Mouse (Mus musculus) stomach, embryonic 14.5 days (tissue): ENCODE results near the gene Hmgcl. TPM values are rescaled to one million over a fixed set of nuclear protein-coding genes. Genes with fewer than 3 reads are reported as not detected.

Experiments
- ATAC-seq: fragments of 200-750 bp; cut with Nextera tagmentation; 2 replicates; pipeline ENCODE4 v1.8.0; 2017; ENCODE audit warnings: low read depth, moderate TSS enrichment; ENCODE audit not compliant: insufficient number of reproducible peaks, insufficient read depth, low FRiP score
- H3K27ac ChIP-seq: fragments of 300-500 bp; sonication (generic); 2 replicates; pipeline ENCODE4 v1.5.1; 2014; ENCODE audit warnings: mild to moderate bottlenecking, low read length, moderate library complexity, mixed read lengths
- H3K27me3 ChIP-seq: fragments of 300-500 bp; sonication (generic); 2 replicates; pipeline ENCODE4 v1.6.1; 2014; ENCODE audit warnings: low read length, control low read depth, mixed read lengths; ENCODE audit not compliant: control insufficient read depth, insufficient read depth
- H3K36me3 ChIP-seq: fragments of 300-500 bp; sonication (generic); 2 replicates; pipeline ENCODE4 v1.6.1; 2014; ENCODE audit warnings: mild to moderate bottlenecking, control low read depth, low read length, moderate library complexity, mixed read lengths; ENCODE audit not compliant: control insufficient read depth, insufficient read depth
- H3K4me1 ChIP-seq: fragments of 300-500 bp; sonication (generic); 2 replicates; pipeline ENCODE4 v1.6.1; 2014; ENCODE audit warnings: low read length, control low read depth, mixed read lengths; ENCODE audit not compliant: control insufficient read depth, insufficient read depth
- H3K4me2 ChIP-seq: fragments of 300-500 bp; sonication (generic); replicated peaks from 2 replicates; pipeline ENCODE4 v1.6.1; 2014; ENCODE audit warnings: low read depth, low read length, control low read depth
- H3K4me3 ChIP-seq: fragments of 300-500 bp; sonication (generic); 2 replicates; pipeline ENCODE4 v1.5.1; 2014; ENCODE audit warnings: low read depth, low read length, control low read depth
- H3K9ac ChIP-seq: fragments of 300-500 bp; sonication (generic); replicated peaks from 2 replicates; pipeline ENCODE4 v1.6.1; 2014; ENCODE audit warnings: low read depth, mild to moderate bottlenecking, control low read depth, low read length, moderate library complexity, mixed read lengths
- H3K9me3 ChIP-seq: fragments of 300-500 bp; sonication (generic); 2 replicates; pipeline ENCODE4 v1.6.1; 2016; ENCODE audit warnings: low read depth, low read length, control low read depth; ENCODE audit not compliant: control insufficient read depth
- WGBS: fragments of 180-500 bp; shearing (Covaris S2); extraction: QIAGEN DNeasy Blood & Tissue Kit; methylation state at CpG from one replicate; pipeline ENCODE4 v1.1.7; 2014; 5-methylcytosine and 5-hydroxymethylcytosine counted together
- polyA plus RNA-seq: library from polyadenylated mRNA; unstranded; fragments of >200 nt; fragmentation: Nextera tagmentation; extraction: Ambion mirVana; gene quantifications from 2 replicates; pipeline ENCODE4 v1.2.1, GENCODE M21; 2014

Gene Hmgcl
- polyA plus RNA-seq, 1 experiment from 2014 or later: 87.7 TPM

- peaks cover 39% of the 10 kb centered on the region for H3K36me3 ChIP-seq
- no peaks in the 10 kb centered on the region for H3K27me3 ChIP-seq
- no peaks in the 10 kb centered on the region for H3K9me3 ChIP-seq
- H3K9ac ChIP-seq: no peak overlapping the region
- peaks cover 13% of the 10 kb centered on the region for H3K4me1 ChIP-seq
- no peak overlapping the region for H3K4me3 ChIP-seq
- 93% methylated on average over 16 of the region's 16 CpGs for WGBS
- no peak overlapping the region for H3K4me2 ChIP-seq
- no peak overlapping the region for H3K27ac ChIP-seq
- ATAC-seq: no peak
These were observed 20.0 kb downstream of the Hmgcl start for GRCm38 (mm10) chr4:135966283-135966682.

- no peak overlapping the region for H3K27ac ChIP-seq
- H3K36me3 ChIP-seq: peaks cover 39% of the 10 kb centered on the region
- H3K4me2 ChIP-seq: no peak overlapping the region
- no peak overlapping the region for H3K9ac ChIP-seq
- H3K4me3 ChIP-seq: no peak overlapping the region
- H3K9me3 ChIP-seq: no peaks in the 10 kb centered on the region
- no peak for ATAC-seq
- 86% methylated on average over 18 of the region's 18 CpGs for WGBS
- peaks cover 19% of the 10 kb centered on the region for H3K4me1 ChIP-seq
- no peaks in the 10 kb centered on the region for H3K27me3 ChIP-seq
These were observed 21.0 kb downstream of the Hmgcl start for GRCm38 (mm10) chr4:135967086-135967760.

DNA sequence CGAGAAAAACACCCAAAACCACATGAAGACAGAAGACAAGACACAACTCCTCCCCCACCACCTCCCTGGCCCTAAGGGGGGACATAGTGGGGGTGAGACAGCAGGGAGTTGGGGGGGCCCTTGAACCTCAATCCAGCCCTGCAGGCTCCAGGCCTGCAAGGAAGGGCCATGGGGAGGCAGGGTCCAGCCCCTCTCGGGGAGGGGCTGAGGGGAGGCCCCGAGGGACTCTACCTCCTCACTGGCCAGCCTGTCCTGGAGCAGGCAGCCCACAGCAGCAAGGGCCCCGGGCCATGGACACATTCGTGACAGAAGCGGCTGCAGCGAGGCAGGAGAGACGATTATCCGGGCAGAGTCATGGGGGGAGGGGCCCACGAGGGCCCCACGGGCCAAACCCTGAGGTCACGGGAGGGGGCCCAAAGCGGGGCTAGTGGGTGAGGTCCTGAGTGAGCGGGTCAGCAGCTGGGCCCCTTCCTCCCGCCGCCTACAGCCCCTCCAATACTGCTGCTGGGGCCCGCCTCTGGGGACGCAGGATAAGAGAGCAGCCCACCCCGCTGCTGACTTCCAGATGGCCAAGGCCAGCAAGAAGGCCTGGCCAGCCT, 22.1 kb downstream of the Hmgcl start:
- H3K9me3 ChIP-seq: no peaks in the 10 kb centered on the region
- peaks cover 19% of the 10 kb centered on the region for H3K4me1 ChIP-seq
- H3K9ac ChIP-seq: no peak overlapping the region
- H3K4me2 ChIP-seq: no peak overlapping the region
- WGBS: 64% methylated on average over 19 of the region's 19 CpGs
- H3K27ac ChIP-seq: no peak overlapping the region
- no peaks in the 10 kb centered on the region for H3K27me3 ChIP-seq
- no peak for ATAC-seq
- H3K4me3 ChIP-seq: no peak overlapping the region
- peaks cover 39% of the 10 kb centered on the region for H3K36me3 ChIP-seq

- no peak overlapping the region for H3K9ac ChIP-seq
- H3K36me3 ChIP-seq: peaks cover 39% of the 10 kb centered on the region
- H3K27ac ChIP-seq: no peak overlapping the region
- H3K9me3 ChIP-seq: no peaks in the 10 kb centered on the region
- no peak for ATAC-seq
- H3K4me1 ChIP-seq: peaks cover 17% of the 10 kb centered on the region
- no peaks in the 10 kb centered on the region for H3K27me3 ChIP-seq
- H3K4me3 ChIP-seq: no peak overlapping the region
- WGBS: 88% methylated on average over 11 of the region's 13 CpGs
- no peak overlapping the region for H3K4me2 ChIP-seq
These were observed 23.0 kb downstream of the Hmgcl start for GRCm38 (mm10) chr4:135969070-135969750.

GRCm38 (mm10) chr4:135970585-135970984, 24.3 kb downstream of the Hmgcl start:
- peaks cover 45% of the 10 kb centered on the region for H3K36me3 ChIP-seq
- 84% methylated on average over 11 of the region's 11 CpGs for WGBS

DNA sequence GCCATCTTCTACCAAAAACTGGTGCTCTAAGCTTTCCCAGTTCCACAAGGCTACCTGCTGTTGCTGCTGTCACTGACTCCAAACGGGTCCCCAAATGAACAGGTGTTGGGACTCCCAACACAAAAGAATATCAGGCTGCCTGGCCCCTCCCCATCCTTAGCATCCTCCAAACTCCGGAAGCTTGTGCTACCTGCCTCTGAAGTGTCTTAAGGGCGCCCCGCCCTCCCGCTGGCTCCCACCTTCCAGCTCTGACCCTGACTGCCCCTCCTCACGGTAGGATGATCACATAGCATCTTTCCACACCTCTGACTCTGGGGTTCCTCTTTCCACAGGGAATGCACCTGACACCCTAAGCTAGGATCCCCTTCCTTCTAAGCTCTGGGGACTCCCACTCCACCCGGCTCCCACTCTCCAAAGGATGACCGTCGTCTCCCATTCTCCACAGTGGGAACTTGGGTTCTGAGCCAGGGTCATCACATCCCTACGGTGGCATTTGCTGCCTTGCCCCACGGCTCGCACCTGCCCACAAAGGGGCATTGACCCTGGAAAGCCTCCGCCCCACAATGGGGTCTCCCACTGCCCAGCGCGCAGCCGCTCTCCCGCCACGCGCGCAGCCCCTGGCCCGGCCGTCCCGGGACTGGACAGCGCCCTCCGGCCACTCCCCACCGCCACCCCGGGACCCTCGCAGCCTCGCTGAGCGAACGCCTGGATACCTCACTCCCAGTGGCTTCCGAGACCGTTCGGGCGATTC, 25.7 kb downstream of the Hmgcl start:
- Histone ChIP-seq H3K4me1 (peaks cover 12% of the 10 kb centered on the region; the same call in 1 of the 2 replicates), H3K36me3 (peaks cover 50% of the 10 kb centered on the region), H3K4me3 (peak overlapping the region; percentile 64), H3K9ac (peak overlapping the region; percentile 65), H3K9me3 (no peaks in the 10 kb centered on the region), H3K27ac (no peak overlapping the region; the same call in 1 of the 2 replicates), H3K27me3 (no peaks in the 10 kb centered on the region), H3K4me2 (peak overlapping the region; percentile 92)
- WGBS: under 1% methylated on average over 34 of the region's 35 CpGs
- 0 out of 2 replicates have a peak, but pooled peaks have one; percentile 44 for ATAC-seq

More at GRCm38 (mm10) chr4:135970585-135970984, 24.3 kb downstream of the Hmgcl start:
- H3K4me1 ChIP-seq: peaks cover 12% of the 10 kb centered on the region; the same call in 1 of the 2 replicates
- H3K27me3 ChIP-seq: no peaks in the 10 kb centered on the region
- no peak overlapping the region for H3K9ac ChIP-seq
- no peak for ATAC-seq
- no peak overlapping the region for H3K27ac ChIP-seq
- H3K4me3 ChIP-seq: no peak overlapping the region
- no peak overlapping the region for H3K4me2 ChIP-seq
- no peaks in the 10 kb centered on the region for H3K9me3 ChIP-seq

DNA sequence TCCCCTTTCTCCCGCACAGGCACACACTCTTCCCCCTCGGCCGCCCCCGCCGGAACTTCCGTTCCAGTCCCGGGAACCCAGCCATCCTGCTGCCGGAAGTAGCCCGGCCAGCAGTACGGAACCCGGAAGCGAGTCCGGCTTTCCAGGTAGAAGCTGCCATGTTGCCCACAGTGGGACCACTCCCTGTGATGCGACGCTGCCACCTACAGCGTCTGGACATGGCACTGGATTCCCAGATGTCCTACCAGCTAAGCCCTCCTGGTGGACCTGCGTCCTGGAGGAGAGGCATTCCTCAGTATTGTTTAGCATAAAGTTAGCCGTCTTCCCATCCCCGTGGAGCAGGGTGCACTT, 26.3 kb downstream of the Hmgcl start, which contains the start of gene Lypla2:
Lypla2 (minus strand) TSS at position 71 of the 351 bp plus-strand sequence.
- Histone ChIP-seq H3K4me1 (peaks cover 12% of the 10 kb centered on the region; the same call in 1 of the 2 replicates), H3K9me3 (no peaks in the 10 kb centered on the region), H3K36me3 (peaks cover 48% of the 10 kb centered on the region), H3K4me2 (peak within 1 kb of the TSS; percentile 92), H3K27ac (no peak within 1 kb of the TSS; the same call in 1 of the 2 replicates), H3K27me3 (no peaks in the 10 kb centered on the region), H3K9ac (peak within 1 kb of the TSS; percentile 65), H3K4me3 (peak within 1 kb of the TSS; percentile 64)
- ATAC-seq: peak; percentile 89
- 1% methylated on average over 19 of the region's 19 CpGs for WGBS
